Comparison of ENCODE assay signal across 8 mouse cellular contexts in genomic region chr4:119937876-119938275, GRCm38 (mm10).
DNase-seq lines count a peak whose midpoint lies in the region; ATAC-seq and TF ChIP-seq lines count a peak whose summit lies in the region.

No protein-coding gene starts in this region.

- no peak overlapping the region for H3K9ac ChIP-seq in intestine, embryonic 14.5 days (ENCODE audit: low read length)
- H3K9ac ChIP-seq in intestine, postnatal 0 days (ENCODE audit: low read depth, low read length) = no peak overlapping the region
- H3K9ac ChIP-seq in neural tube, embryonic 14.5 days (replicated peaks; ENCODE audit: low read depth, low read length) = no peak overlapping the region

- intact Hi-C loops in heart, postnatal 14 days (cut with DNase I) = no loop called here

- ATAC-seq in intestine, embryonic 14.5 days (replicated peaks; ENCODE audit: low FRiP score, low TSS enrichment, low read depth) = peak; percentile 27; the same call in 1 of the 2 replicates
- ATAC-seq in intestine, postnatal 0 days = no peak
- ATAC-seq in neural tube, embryonic 14.5 days (ENCODE audit: low read depth) = peak; percentile 86
- no peak for ATAC-seq in CD4-positive, CD25-positive, alpha-beta regulatory T cell, adult 4 months

- TF ChIP-seq CTCF in intestine, postnatal 0 days (IDR thresholded peaks at IDR 0.05; ENCODE audit: low read depth) = no peak

- no peaks in the 10 kb centered on the region for H3K27me3 ChIP-seq in intestine, embryonic 14.5 days (replicated peaks; ENCODE audit: control insufficient read depth, insufficient read depth, low read length)
- H3K27me3 ChIP-seq in intestine, postnatal 0 days (replicated peaks; ENCODE audit: control insufficient read depth, insufficient read depth, low read length) = no peaks in the 10 kb centered on the region
- no peaks in the 10 kb centered on the region for H3K27me3 ChIP-seq in neural tube, embryonic 14.5 days (ENCODE audit: control insufficient read depth, insufficient read depth, low read length)

- no peaks in the 10 kb centered on the region for H3K9me3 ChIP-seq in intestine, embryonic 14.5 days (ENCODE audit: control insufficient read depth, low read length)
- no peaks in the 10 kb centered on the region for H3K9me3 ChIP-seq in intestine, postnatal 0 days (ENCODE audit: control insufficient read depth)
- no peaks in the 10 kb centered on the region for H3K9me3 ChIP-seq in neural tube, embryonic 14.5 days (ENCODE audit: control insufficient read depth, low read length)

- 0 out of 2 replicates have a peak, but pooled peaks cover 4% of the 10 kb centered on the region for H3K4me1 ChIP-seq in intestine, embryonic 14.5 days (replicated peaks; ENCODE audit: control insufficient read depth, insufficient read depth, low read length)
- no peaks in the 10 kb centered on the region for H3K4me1 ChIP-seq in intestine, postnatal 0 days (replicated peaks; ENCODE audit: control insufficient read depth, insufficient read depth, low read length)
- H3K4me1 ChIP-seq in neural tube, embryonic 14.5 days (ENCODE audit: control insufficient read depth, insufficient read depth, low read length) = peaks cover 2% of the 10 kb centered on the region

- H3K36me3 ChIP-seq in intestine, embryonic 14.5 days (ENCODE audit: control insufficient read depth, insufficient read depth, low read length) = no peaks in the 10 kb centered on the region
- no peaks in the 10 kb centered on the region for H3K36me3 ChIP-seq in intestine, postnatal 0 days (ENCODE audit: control insufficient read depth, insufficient read depth)
- no peaks in the 10 kb centered on the region for H3K36me3 ChIP-seq in neural tube, embryonic 14.5 days (ENCODE audit: control insufficient read depth, insufficient read depth, low read length)

- DNase-seq in intestine, embryonic 14.5 days (ENCODE audit: low spot score) = peak; percentile 57
- DNase-seq in cerebellum, postnatal 25 days = peak; percentile 63 to 77
- DNase-seq in heart, postnatal 14 days = peak; percentile 55 to 71
- DNase-seq in layer of hippocampus, adult 18-20 months (ENCODE audit: low spot score in 2 of 2) = peak; percentile 67 to 80
- DNase-seq in natural killer cell, adult 2 months (ENCODE audit: low spot score in 2 of 2) = no peak

- WGBS in intestine, embryonic 14.5 days = 60% methylated on average over 7 of the region's 7 CpGs
- 64% methylated on average over 7 of the region's 7 CpGs for WGBS in intestine, postnatal 0 days
- 27% methylated on average over 7 of the region's 7 CpGs for WGBS in neural tube, embryonic 14.5 days

- no peak overlapping the region for H3K4me2 ChIP-seq in intestine, embryonic 14.5 days (ENCODE audit: low read length)
- no peak overlapping the region for H3K4me2 ChIP-seq in intestine, postnatal 0 days (replicated peaks; ENCODE audit: low read depth)
- no peak overlapping the region for H3K4me2 ChIP-seq in neural tube, embryonic 14.5 days (ENCODE audit: low read depth, low read length)

- H3K4me3 ChIP-seq in intestine, embryonic 14.5 days (ENCODE audit: low read depth, low read length) = no peak overlapping the region
- H3K4me3 ChIP-seq in intestine, postnatal 0 days (ENCODE audit: low read depth, low read length) = no peak overlapping the region
- no peak overlapping the region for H3K4me3 ChIP-seq in neural tube, embryonic 14.5 days (ENCODE audit: low read depth, low read length)

- no peak overlapping the region for H3K27ac ChIP-seq in intestine, embryonic 14.5 days (ENCODE audit: low read depth)
- H3K27ac ChIP-seq in intestine, postnatal 0 days (ENCODE audit: low read depth, low read length) = no peak overlapping the region
- no peak overlapping the region for H3K27ac ChIP-seq in neural tube, embryonic 14.5 days (ENCODE audit: low read depth, low read length)

Comparison
In these comparisons a context has a peak if more than half of its experiments do, and no peak if none do; other contexts are left out.
1. ATAC-seq: peak in intestine, embryonic 14.5 days (single experiment) and neural tube, embryonic 14.5 days (single experiment); none in intestine, postnatal 0 days (single experiment) and CD4-positive, CD25-positive, alpha-beta regulatory T cell, adult 4 months (single experiment).
2. DNase-seq: peak in intestine, embryonic 14.5 days (single experiment), cerebellum, postnatal 25 days (2 of 2), heart, postnatal 14 days (2 of 2) and layer of hippocampus, adult 18-20 months (2 of 2); none in natural killer cell, adult 2 months (0 of 2).